Mouse (Mus musculus): Measurements from ENCODE around the gene Frs2. TPM values are rescaled to one million over a fixed set of nuclear protein-coding genes. Genes with fewer than 3 reads are reported as not detected.
"Not testable (repeated sequence)": the region's sequence is repeated elsewhere in the genome, so short reads cannot be mapped to it uniquely, and the experiment has no call there.

Frs2 gene
- polyA plus RNA-seq, 1 experiment from 2014 or later: 33.9 TPM

DNA sequence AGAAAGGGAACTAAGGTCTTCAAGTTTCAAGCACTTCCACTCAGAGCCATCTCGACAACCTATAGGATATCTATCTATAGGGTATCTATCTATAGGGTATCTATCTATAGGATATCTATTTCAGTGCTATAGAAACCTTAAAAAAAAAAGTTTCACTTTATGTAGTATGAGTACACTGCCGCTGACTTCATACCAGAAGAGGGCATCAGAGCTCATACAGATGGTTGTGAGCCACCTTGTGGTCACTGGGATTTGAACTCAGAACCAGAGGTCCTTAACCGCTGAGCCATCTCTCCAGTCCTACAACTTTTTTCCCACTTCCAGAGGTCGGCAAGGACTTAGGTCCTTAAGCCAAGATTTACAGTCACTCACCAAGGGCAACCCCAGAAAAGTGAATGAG lies 92.7 kb downstream of the Frs2 start:
- Histone ChIP-seq H3K9me3 (ENCODE audit: control insufficient read depth, low read length) (no peaks in the 10 kb centered on the region), H3K4me1 (ENCODE audit: control insufficient read depth, insufficient read depth, low read length) (no peaks in the 10 kb centered on the region), H3K4me3 (ENCODE audit: low read depth, low read length) (no peak overlapping the region), H3K36me3 (ENCODE audit: control insufficient read depth, insufficient read depth, low read length) (peaks cover 46% of the 10 kb centered on the region), H3K4me2 (ENCODE audit: low read depth) (no peak overlapping the region), H3K27me3 (ENCODE audit: control insufficient read depth, insufficient read depth, low read length) (no peaks in the 10 kb centered on the region), H3K27ac (ENCODE audit: low read depth, low read length) (no peak overlapping the region), H3K9ac (ENCODE audit: low read length) (no peak overlapping the region)
- no peak for ATAC-seq (ENCODE audit: insufficient read depth, low FRiP score, low TSS enrichment)
- DNase-seq (ENCODE audit: low spot score): no peak
- WGBS: 92% methylated on average over 4 of the region's 4 CpGs

DNA sequence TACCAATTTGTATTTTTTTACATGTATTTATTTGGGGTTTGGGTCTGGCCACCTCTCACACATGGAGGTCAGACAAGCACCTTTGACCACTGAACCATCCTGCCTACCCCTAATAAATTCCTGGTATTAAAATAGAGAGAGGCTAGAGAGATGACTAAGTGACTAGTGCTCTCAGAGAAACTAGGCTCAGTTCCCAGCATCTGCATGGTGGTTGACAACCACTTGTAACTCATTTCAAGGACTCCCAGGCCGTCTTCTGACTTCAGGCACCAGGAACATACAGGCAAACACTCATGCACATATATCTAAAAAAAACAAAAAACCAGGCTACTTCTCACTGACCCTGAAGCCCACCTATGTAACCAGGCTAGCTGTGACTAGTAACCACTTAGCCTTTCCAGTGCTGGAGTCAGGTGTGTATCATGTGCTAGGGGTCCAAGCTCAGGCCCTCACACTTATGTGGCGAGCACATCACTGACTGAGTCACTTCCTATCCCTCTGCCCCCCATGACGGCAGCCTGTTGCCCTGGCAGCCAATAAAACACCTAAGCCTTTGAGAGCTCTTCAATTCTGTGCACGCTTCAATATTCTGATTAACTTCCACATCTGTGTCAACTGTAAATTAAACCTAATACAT lies 98.3 kb downstream of the Frs2 start:
- ATAC-seq (ENCODE audit: insufficient read depth, low FRiP score, low TSS enrichment): no peak
- Histone ChIP-seq H3K27ac (ENCODE audit: low read depth, low read length) (no peak overlapping the region), H3K4me3 (ENCODE audit: low read depth, low read length) (no peak overlapping the region), H3K9ac (ENCODE audit: low read length) (no peak overlapping the region), H3K9me3 (ENCODE audit: control insufficient read depth, low read length) (no peaks in the 10 kb centered on the region), H3K4me1 (ENCODE audit: control insufficient read depth, insufficient read depth, low read length) (no peaks in the 10 kb centered on the region), H3K27me3 (ENCODE audit: control insufficient read depth, insufficient read depth, low read length) (no peaks in the 10 kb centered on the region), H3K4me2 (ENCODE audit: low read depth) (no peak overlapping the region), H3K36me3 (ENCODE audit: control insufficient read depth, insufficient read depth, low read length) (peaks cover 19% of the 10 kb centered on the region)
- WGBS: 82% methylated on average over 4 of the region's 4 CpGs
- DNase-seq (ENCODE audit: low spot score): no peak

GRCm38 (mm10) chr10:117049253-117049652 lies 99.1 kb downstream of the Frs2 start:
- H3K4me3 ChIP-seq (ENCODE audit: low read depth, low read length): no peak overlapping the region
- no peaks in the 10 kb centered on the region for H3K27me3 ChIP-seq (ENCODE audit: control insufficient read depth, insufficient read depth, low read length)
- no peaks in the 10 kb centered on the region for H3K4me1 ChIP-seq (ENCODE audit: control insufficient read depth, insufficient read depth, low read length)
- no peak overlapping the region for H3K4me2 ChIP-seq (ENCODE audit: low read depth)
- 79% methylated on average over 4 of the region's 4 CpGs for WGBS
- H3K9ac ChIP-seq (ENCODE audit: low read length): no peak overlapping the region
- no peak overlapping the region for H3K27ac ChIP-seq (ENCODE audit: low read depth, low read length)
- DNase-seq (ENCODE audit: low spot score) (no peak), ATAC-seq (ENCODE audit: insufficient read depth, low FRiP score, low TSS enrichment) (no peak)
- H3K36me3 ChIP-seq (ENCODE audit: control insufficient read depth, insufficient read depth, low read length): peaks cover 16% of the 10 kb centered on the region
- H3K9me3 ChIP-seq (ENCODE audit: control insufficient read depth, low read length): no peaks in the 10 kb centered on the region

- 37% methylated on average over 40 of the region's 40 CpGs for WGBS
- H3K9ac ChIP-seq (ENCODE audit: low read length): no peak within 1 kb of the TSS
These were observed 102.9 kb downstream of the Frs2 start, which contains the start of gene Lrrc10 for GRCm38 (mm10) chr10:117045175-117046056. TSS of gene Lrrc10 (plus strand) at chr10:117045341.

GRCm38 (mm10) chr10:117043497-117044166 lies 104.7 kb downstream of the Frs2 start:
- H3K4me2 ChIP-seq (ENCODE audit: low read depth); H3K27me3 ChIP-seq (ENCODE audit: control insufficient read depth, insufficient read depth, low read length); ATAC-seq (ENCODE audit: insufficient read depth, low FRiP score, low TSS enrichment); H3K4me3 ChIP-seq (ENCODE audit: low read depth, low read length); H3K27ac ChIP-seq (ENCODE audit: low read depth, low read length); H3K36me3 ChIP-seq (ENCODE audit: control insufficient read depth, insufficient read depth, low read length); H3K9ac ChIP-seq (ENCODE audit: low read length); H3K4me1 ChIP-seq (ENCODE audit: control insufficient read depth, insufficient read depth, low read length); H3K9me3 ChIP-seq (ENCODE audit: control insufficient read depth, low read length); DNase-seq (ENCODE audit: low spot score): not testable (repeated sequence)
- 58% methylated on average over 16 of the region's 16 CpGs for WGBS

More at GRCm38 (mm10) chr10:117045175-117046056, 102.9 kb downstream of the Frs2 start, which contains the start of gene Lrrc10:
- Histone ChIP-seq H3K27ac (ENCODE audit: low read depth, low read length) (no peak within 1 kb of the TSS), H3K27me3 (ENCODE audit: control insufficient read depth, insufficient read depth, low read length) (no peaks in the 10 kb centered on the region), H3K36me3 (ENCODE audit: control insufficient read depth, insufficient read depth, low read length) (no peaks in the 10 kb centered on the region), H3K9me3 (ENCODE audit: control insufficient read depth, low read length) (no peaks in the 10 kb centered on the region), H3K4me3 (ENCODE audit: low read depth, low read length) (no peak within 1 kb of the TSS), H3K4me2 (ENCODE audit: low read depth) (peak within 1 kb of the TSS; percentile 27), H3K4me1 (ENCODE audit: control insufficient read depth, insufficient read depth, low read length) (no peaks in the 10 kb centered on the region)
- ATAC-seq (ENCODE audit: insufficient read depth, low FRiP score, low TSS enrichment) (no peak), DNase-seq (ENCODE audit: low spot score) (peak; percentile 39)

DNA sequence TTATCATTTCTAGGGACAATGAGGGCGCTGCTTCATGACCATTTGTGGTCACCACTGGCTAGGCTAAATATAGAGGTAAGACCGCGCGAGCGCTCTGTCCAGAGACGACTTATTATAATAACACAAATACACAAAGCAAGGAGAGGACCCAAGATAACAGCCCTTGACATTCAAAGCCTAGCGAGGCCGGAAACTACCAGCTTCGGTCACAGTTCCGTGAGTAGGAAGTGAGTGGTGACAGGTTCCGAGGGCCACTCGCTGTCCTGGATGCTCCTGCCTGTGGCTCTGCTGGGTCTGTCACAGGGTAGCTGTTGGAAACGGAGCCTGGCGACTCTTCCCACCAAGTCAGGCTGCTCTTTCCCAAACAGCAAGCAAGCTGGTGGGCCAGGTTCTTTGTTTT lies 106.0 kb downstream of the Frs2 start:
- no peak for DNase-seq (ENCODE audit: low spot score)
- H3K9ac ChIP-seq (ENCODE audit: low read length): no peak overlapping the region
- 88% methylated on average over 14 of the region's 14 CpGs for WGBS

DNA sequence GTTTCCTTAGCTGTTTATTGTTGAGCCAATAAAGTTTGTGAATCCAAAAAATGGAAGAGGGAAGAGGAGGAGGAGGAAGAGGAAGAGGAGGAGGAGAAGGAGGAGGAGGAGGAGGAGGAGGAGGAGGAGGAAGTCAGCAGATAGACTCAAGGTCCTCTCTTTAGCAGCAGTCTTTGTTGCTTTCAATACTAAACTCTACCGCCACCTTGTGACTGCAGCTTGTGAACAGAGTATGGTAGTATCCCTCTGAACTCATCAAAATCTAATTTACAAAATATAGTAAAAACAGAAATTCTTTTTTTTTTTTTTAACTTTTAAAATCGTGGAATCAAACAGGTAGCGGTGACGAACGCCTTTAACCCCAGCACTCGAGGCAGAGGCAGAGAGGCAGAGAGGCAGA lies 108.0 kb downstream of the Frs2 start:
- Histone ChIP-seq H3K36me3 (ENCODE audit: control insufficient read depth, insufficient read depth, low read length) (no peaks in the 10 kb centered on the region), H3K4me3 (ENCODE audit: low read depth, low read length) (no peak overlapping the region)
- no peak for ATAC-seq (ENCODE audit: insufficient read depth, low FRiP score, low TSS enrichment)

More for the DNA sequence above, 106.0 kb downstream of the Frs2 start:
- ATAC-seq (ENCODE audit: insufficient read depth, low FRiP score, low TSS enrichment): no peak
- no peaks in the 10 kb centered on the region for H3K36me3 ChIP-seq (ENCODE audit: control insufficient read depth, insufficient read depth, low read length)
- H3K4me2 ChIP-seq (ENCODE audit: low read depth): no peak overlapping the region
- H3K4me3 ChIP-seq (ENCODE audit: low read depth, low read length): no peak overlapping the region
- H3K4me1 ChIP-seq (ENCODE audit: control insufficient read depth, insufficient read depth, low read length): no peaks in the 10 kb centered on the region
- H3K27me3 ChIP-seq (ENCODE audit: control insufficient read depth, insufficient read depth, low read length): no peaks in the 10 kb centered on the region
- H3K27ac ChIP-seq (ENCODE audit: low read depth, low read length): no peak overlapping the region
- H3K9me3 ChIP-seq (ENCODE audit: control insufficient read depth, low read length): no peaks in the 10 kb centered on the region

DNA sequence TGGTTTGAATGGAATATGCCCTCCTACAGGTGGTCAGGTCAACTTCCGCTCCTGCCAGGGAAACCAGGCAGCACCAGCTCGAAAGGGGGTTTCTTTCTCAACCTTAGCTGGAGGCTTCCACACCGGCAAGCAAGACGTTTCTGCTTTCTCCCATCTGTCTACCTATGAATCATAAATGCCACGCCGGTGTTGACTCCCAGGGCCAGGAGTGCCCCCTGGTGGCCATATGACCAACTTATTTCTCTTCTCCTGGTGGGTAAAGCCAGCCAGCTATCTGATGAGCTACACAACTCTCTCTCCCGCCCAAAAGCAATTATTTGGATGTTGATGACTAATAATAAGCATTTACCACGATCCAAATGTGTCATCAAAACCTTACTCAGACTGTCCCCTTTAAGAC lies 114.5 kb downstream of the Frs2 start:
- no peaks in the 10 kb centered on the region for H3K36me3 ChIP-seq (ENCODE audit: control insufficient read depth, insufficient read depth, low read length)
- H3K4me2 ChIP-seq (ENCODE audit: low read depth): no peak overlapping the region
- ATAC-seq (ENCODE audit: insufficient read depth, low FRiP score, low TSS enrichment) (no peak), DNase-seq (ENCODE audit: low spot score) (peak; percentile 82)
- no peak overlapping the region for H3K27ac ChIP-seq (ENCODE audit: low read depth, low read length)
- no peaks in the 10 kb centered on the region for H3K4me1 ChIP-seq (ENCODE audit: control insufficient read depth, insufficient read depth, low read length)
- no peaks in the 10 kb centered on the region for H3K9me3 ChIP-seq (ENCODE audit: control insufficient read depth, low read length)
- 32% methylated on average over 8 of the region's 8 CpGs for WGBS
- no peaks in the 10 kb centered on the region for H3K27me3 ChIP-seq (ENCODE audit: control insufficient read depth, insufficient read depth, low read length)
- no peak overlapping the region for H3K4me3 ChIP-seq (ENCODE audit: low read depth, low read length)
- H3K9ac ChIP-seq (ENCODE audit: low read length): no peak overlapping the region

More for the DNA sequence above, 108.0 kb downstream of the Frs2 start:
- DNase-seq (ENCODE audit: low spot score): no peak
- 78% methylated on average over 6 of the region's 6 CpGs for WGBS
- Histone ChIP-seq H3K4me1 (ENCODE audit: control insufficient read depth, insufficient read depth, low read length) (no peaks in the 10 kb centered on the region), H3K9me3 (ENCODE audit: control insufficient read depth, low read length) (no peaks in the 10 kb centered on the region), H3K27ac (ENCODE audit: low read depth, low read length) (no peak overlapping the region), H3K9ac (ENCODE audit: low read length) (no peak overlapping the region), H3K27me3 (ENCODE audit: control insufficient read depth, insufficient read depth, low read length) (no peaks in the 10 kb centered on the region), H3K4me2 (ENCODE audit: low read depth) (no peak overlapping the region)
